Mouse (Mus musculus) forebrain, embryonic 16.5 days (tissue): ENCODE results near the gene E030018B13Rik. TPM values are rescaled to one million over a fixed set of nuclear protein-coding genes. Genes with fewer than 3 reads are reported as not detected.

Experiments
- ATAC-seq: fragments of 200-750 bp; cut with Nextera tagmentation; 2 replicates; pipeline ENCODE4 v1.8.0; 2017; ENCODE audit warnings: mild to moderate bottlenecking, moderate library complexity
- H3K27ac ChIP-seq: fragments of 300-500 bp; sonication (generic); 2 replicates; pipeline ENCODE4 v1.5.1; 2014; ENCODE audit warnings: low read length, control low read depth
- H3K27me3 ChIP-seq: fragments of 300-500 bp; sonication (generic); replicated peaks from 2 replicates; pipeline ENCODE4 v1.6.1; 2014; ENCODE audit warnings: low read length; ENCODE audit not compliant: control insufficient read depth, insufficient read depth
- H3K36me3 ChIP-seq: fragments of 300-500 bp; sonication (generic); 2 replicates; pipeline ENCODE4 v1.6.1; 2014; ENCODE audit not compliant: control insufficient read depth, insufficient read depth
- H3K4me1 ChIP-seq: fragments of 300-500 bp; sonication (generic); replicated peaks from 2 replicates; pipeline ENCODE4 v1.6.1; 2014; ENCODE audit warnings: low read length; ENCODE audit not compliant: control insufficient read depth, insufficient read depth
- H3K4me2 ChIP-seq: fragments of 300-500 bp; sonication (generic); 2 replicates; pipeline ENCODE4 v1.6.1; 2014; ENCODE audit warnings: mild to moderate bottlenecking, low read length, control low read depth
- H3K4me3 ChIP-seq: fragments of 300-500 bp; sonication (generic); replicated peaks from 2 replicates; pipeline ENCODE4 v1.5.1; 2014; ENCODE audit warnings: mild to moderate bottlenecking, low read length, control low read depth
- H3K9ac ChIP-seq: fragments of 300-500 bp; sonication (generic); replicated peaks from 2 replicates; pipeline ENCODE4 v1.6.1; 2014; ENCODE audit warnings: low read depth, low read length, control low read depth
- H3K9me3 ChIP-seq: fragments of 300-500 bp; sonication (generic); 2 replicates; pipeline ENCODE4 v1.6.1; 2016; ENCODE audit warnings: low read length; ENCODE audit not compliant: control insufficient read depth
- WGBS: fragments of 180-500 bp; shearing (Covaris S2); extraction: QIAGEN DNeasy Blood & Tissue Kit; methylation state at CpG from one replicate; pipeline ENCODE4 v1.1.7; 2014; 5-methylcytosine and 5-hydroxymethylcytosine counted together
- polyA plus RNA-seq: library from polyadenylated mRNA; unstranded; fragments of >200 nt; fragmentation: Nextera tagmentation; extraction: Ambion mirVana; gene quantifications from 2 replicates; pipeline ENCODE4 v1.2.1, GENCODE M21; 2015

The E030018B13Rik gene
- polyA plus RNA-seq, 1 experiment from 2014 or later = 0.35 TPM

DNA sequence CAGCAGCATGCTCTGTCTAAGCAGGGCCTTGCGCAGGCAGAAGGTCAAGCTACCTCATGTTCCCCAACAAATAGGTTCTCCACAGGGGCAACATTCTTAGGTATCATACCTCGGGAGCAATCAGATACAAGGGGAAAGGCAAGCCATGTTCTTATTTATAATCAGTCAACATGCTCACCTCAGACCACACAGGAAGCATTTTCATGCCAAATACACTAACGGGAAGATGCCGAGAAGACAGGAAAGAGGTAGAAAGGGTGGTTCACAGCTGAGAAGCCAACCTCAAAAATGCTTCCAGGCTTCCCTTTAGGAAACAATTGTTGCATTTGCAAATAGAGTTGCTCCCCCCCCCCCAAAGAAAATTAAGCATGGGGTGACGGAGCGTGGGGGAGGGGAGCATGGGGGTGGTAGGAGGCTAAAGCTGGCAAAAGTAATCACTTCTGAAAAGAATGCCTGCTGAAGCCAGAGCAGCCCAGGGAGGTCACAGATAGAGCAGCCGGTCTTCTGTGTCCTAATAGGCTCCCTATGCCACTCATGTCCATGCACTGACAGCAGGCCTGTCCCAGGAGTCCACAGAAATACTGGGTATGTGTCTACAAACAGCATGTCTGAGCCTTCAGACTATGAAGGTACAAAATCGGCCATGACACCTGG is 5.4 kb downstream of the E030018B13Rik start:
- Histone ChIP-seq H3K4me3 (no peak overlapping the region), H3K27ac (no peak overlapping the region), H3K9ac (no peak overlapping the region), H3K9me3 (no peaks in the 10 kb centered on the region), H3K4me1 (peaks cover 51% of the 10 kb centered on the region), H3K27me3 (no peaks in the 10 kb centered on the region), H3K4me2 (no peak overlapping the region), H3K36me3 (no peaks in the 10 kb centered on the region)
- no peak for ATAC-seq
- 63% methylated on average over 8 of the region's 8 CpGs for WGBS

DNA sequence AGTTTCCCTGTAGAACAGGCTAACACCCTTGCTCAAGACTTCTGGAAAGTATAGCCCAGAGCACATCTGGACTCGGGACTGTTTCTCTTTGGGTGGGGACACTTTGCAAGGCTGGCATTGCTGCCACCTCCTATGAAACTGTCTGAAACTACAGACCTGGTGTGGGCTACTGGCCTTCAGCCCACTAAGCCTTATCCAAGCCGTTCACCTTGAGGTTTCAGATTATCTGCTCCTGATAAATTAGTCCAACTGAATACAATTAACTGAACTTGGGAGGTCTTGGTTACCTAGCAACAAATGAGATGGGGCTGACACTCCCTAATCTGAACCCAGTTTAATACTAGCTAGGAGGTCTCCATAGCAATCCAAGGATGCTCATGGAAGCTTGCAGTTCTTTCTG is 5.9 kb downstream of the E030018B13Rik start:
- no peaks in the 10 kb centered on the region for H3K36me3 ChIP-seq
- peaks cover 51% of the 10 kb centered on the region for H3K4me1 ChIP-seq
- H3K27ac ChIP-seq = no peak overlapping the region
- no peak overlapping the region for H3K9ac ChIP-seq
- 53% methylated on average over 2 of the region's 2 CpGs for WGBS
- no peak overlapping the region for H3K4me2 ChIP-seq
- H3K4me3 ChIP-seq = no peak overlapping the region
- ATAC-seq = no peak
- no peaks in the 10 kb centered on the region for H3K9me3 ChIP-seq
- H3K27me3 ChIP-seq = no peaks in the 10 kb centered on the region

DNA sequence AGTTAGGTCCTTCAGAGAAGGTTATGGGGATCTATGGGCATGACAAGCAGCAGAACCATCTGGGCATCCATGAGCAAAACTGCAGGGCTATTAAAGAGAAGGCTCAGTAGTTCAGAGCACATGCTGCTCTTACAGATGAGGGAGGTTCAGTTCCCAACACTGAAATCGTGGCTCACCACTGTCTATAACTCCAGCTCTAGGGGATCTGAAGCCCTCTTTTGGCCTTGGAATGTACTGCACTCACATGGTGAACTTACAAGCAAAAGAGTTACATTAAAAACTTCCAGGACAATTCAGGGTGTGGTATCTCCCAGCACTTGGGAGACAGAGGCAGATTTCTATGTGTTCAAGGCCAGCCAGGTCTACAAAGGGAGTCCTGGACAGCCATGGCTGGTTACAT is 6.3 kb downstream of the E030018B13Rik start:
- Histone ChIP-seq H3K4me1 (peaks cover 48% of the 10 kb centered on the region), H3K9me3 (no peaks in the 10 kb centered on the region)

DNA sequence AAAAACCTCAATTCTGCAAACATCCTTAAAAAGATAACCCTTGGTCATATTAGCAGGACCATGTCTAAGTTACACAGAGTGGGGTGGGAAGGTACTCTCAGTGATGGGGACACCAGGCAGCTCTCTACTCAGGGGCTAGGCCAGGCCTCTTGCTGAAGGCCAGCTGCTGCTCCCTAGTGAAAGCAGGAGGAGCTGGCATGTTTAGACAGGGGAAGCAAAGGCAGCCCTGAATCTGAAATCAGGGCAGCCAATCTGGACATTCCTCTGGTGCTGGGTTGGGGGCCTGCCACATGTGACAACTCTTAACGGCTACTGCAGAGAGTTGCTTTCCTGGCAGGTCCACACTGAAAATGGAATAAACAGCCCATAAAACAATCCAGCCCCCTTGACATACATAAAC is 7.5 kb downstream of the E030018B13Rik start:
- Histone ChIP-seq H3K4me2 (no peak overlapping the region), H3K27ac (no peak overlapping the region; the same call in 1 of the 2 replicates), H3K9me3 (no peaks in the 10 kb centered on the region), H3K27me3 (no peaks in the 10 kb centered on the region), H3K4me1 (peaks cover 40% of the 10 kb centered on the region), H3K4me3 (no peak overlapping the region), H3K9ac (no peak overlapping the region), H3K36me3 (no peaks in the 10 kb centered on the region)
- WGBS = 11% methylated on average over 1 of the region's 1 CpGs
- ATAC-seq = no peak

More for the DNA sequence above, 6.3 kb downstream of the E030018B13Rik start:
- Histone ChIP-seq H3K4me2 (no peak overlapping the region), H3K27ac (no peak overlapping the region), H3K9ac (no peak overlapping the region), H3K4me3 (no peak overlapping the region), H3K27me3 (no peaks in the 10 kb centered on the region), H3K36me3 (no peaks in the 10 kb centered on the region)
- 92% methylated on average over 1 of the region's 1 CpGs for WGBS
- no peak for ATAC-seq

DNA sequence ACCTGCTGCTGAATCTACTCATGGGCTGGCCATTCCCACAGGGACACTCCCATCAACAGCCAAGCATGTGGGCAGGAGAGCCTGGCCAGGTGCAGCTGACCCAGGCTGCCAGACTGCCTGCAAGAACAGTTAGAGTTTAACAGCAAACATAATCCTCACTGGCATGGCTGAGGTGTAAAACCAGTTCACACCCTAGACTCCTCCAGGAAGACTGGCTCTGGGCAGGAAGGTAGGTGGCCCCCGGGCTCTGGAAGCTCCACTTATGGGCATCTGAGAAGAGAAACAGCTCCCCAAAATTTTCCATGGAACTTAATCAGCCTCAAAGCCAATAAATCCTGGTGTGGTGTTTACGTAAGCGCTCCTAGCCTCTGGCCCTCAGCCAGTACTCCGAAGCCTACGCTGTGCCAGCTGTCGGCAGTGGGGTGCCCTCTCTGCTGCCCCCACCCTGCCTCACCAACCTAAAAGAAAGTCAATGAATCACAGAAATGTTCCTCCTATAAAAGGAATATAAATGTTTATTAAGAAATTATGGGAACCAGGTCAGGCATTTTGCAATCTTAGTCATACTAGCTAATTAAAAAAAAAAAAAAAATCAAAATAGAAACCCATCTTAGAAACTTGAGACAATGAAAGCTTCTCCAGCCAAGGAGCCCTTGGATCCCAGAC is 8.2 kb downstream of the E030018B13Rik start:
- no peaks in the 10 kb centered on the region for H3K9me3 ChIP-seq
- H3K9ac ChIP-seq = no peak overlapping the region
- no peak overlapping the region for H3K4me2 ChIP-seq
- WGBS = 18% methylated on average over 6 of the region's 6 CpGs
- H3K27me3 ChIP-seq = no peaks in the 10 kb centered on the region
- ATAC-seq = peak; percentile 43; the same call in 1 of the 2 replicates
- peak overlapping the region; percentile 39 for H3K27ac ChIP-seq
- H3K36me3 ChIP-seq = no peaks in the 10 kb centered on the region
- no peak overlapping the region for H3K4me3 ChIP-seq
- peaks cover 42% of the 10 kb centered on the region for H3K4me1 ChIP-seq

DNA sequence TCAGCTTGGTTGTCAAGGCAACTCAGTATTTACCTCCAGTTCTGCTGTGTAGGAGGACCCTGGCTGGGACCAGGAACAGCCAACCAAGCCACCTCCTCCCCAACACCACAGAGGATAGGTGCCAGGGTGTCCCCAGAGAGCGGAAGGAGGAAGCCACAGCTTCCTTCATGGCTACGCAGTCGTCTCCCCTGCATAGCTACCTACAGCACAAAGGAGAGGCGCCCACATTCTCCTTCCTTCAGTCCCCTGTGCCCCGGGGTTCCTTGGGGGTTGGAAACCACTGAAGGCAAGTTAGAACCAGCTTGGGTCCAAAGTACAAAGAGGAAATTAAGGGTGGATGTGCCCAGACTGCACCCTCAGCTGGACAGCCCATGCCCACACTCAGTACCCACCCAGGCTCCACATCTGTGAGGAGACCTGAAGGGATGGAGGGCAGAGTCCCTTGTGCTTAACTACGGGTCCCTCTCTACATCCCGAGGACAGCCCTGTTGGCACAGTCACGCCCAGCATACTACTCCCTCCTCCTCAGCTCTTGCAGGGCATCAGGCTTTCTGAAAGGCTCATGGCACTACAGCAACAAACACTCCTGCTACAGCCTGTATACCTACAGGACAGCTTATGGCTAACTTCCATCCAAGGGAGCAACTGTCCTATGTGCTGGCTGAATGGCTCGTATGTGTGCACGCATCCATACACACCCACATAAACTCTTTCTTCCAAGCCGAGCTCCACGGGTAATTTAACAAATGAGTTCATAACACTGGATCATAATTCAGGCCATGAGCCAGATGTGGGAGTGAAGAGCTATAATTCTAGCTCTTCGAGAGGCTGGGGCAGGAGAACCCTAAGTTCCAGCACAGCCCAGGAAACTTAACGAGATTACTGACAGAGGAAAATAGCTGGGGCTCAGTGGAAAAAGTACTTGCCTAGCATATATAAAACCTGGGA is 9.0 kb downstream of the E030018B13Rik start:
- whole genome bisulfite sequencing = 60% methylated on average over 14 of the region's 14 CpGs
- H3K27ac ChIP-seq = peak overlapping the region; percentile 39

DNA sequence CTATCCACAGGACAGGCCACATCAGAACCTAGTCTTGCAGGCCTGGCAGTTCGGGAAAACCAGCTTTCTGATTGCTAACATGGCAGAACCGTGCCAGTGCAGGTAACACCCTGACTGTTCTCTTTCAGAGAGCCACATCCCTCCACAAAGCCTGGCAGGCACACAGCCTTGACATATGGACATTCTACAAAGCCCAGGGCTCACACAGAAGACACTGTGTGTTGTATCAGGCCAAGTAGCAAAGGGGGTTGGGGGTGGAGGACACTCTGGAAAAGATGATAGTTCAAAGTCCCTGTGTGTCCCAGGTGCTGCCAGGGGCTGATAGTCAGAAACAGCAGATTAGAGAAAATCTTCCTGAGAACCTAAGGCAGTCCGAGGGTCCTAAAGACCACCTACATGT is 9.8 kb downstream of the E030018B13Rik start:
- no peaks in the 10 kb centered on the region for H3K9me3 ChIP-seq
- H3K4me1 ChIP-seq = peaks cover 42% of the 10 kb centered on the region
- no peak overlapping the region for H3K4me3 ChIP-seq
- H3K27ac ChIP-seq = no peak overlapping the region
- no peak for ATAC-seq
- no peak overlapping the region for H3K4me2 ChIP-seq
- no peaks in the 10 kb centered on the region for H3K36me3 ChIP-seq
- H3K27me3 ChIP-seq = no peaks in the 10 kb centered on the region
- 62% methylated on average over 3 of the region's 3 CpGs for WGBS
- H3K9ac ChIP-seq = no peak overlapping the region

More for the DNA sequence above, 9.0 kb downstream of the E030018B13Rik start:
- no peaks in the 10 kb centered on the region for H3K9me3 ChIP-seq
- H3K36me3 ChIP-seq = no peaks in the 10 kb centered on the region
- peak; percentile 38 for ATAC-seq
- no peak overlapping the region for H3K4me2 ChIP-seq
- no peak overlapping the region for H3K9ac ChIP-seq
- no peak overlapping the region for H3K4me3 ChIP-seq
- no peaks in the 10 kb centered on the region for H3K27me3 ChIP-seq
- peaks cover 42% of the 10 kb centered on the region for H3K4me1 ChIP-seq

DNA sequence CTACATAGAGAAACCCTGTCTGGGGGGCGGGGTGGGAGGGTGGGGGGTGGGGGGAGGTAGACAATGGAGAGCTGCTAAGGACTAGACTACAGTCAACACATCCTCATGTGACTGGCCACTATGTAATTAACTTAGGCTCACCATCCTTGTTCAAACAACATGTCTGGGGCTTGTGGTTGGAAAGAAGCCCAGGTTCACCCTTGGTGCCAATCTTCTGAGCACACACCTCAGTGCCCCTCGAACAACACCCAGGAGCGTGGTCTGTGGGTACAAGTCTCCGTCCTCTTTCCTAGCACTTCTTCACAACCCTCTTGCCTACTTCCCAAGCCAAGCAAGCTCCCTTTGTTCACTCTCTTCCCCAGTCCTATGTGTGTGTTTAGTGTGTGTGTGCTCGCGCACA is 10.5 kb downstream of the E030018B13Rik start:
- Histone ChIP-seq H3K27ac (no peak overlapping the region), H3K27me3 (no peaks in the 10 kb centered on the region), H3K9ac (no peak overlapping the region), H3K4me2 (no peak overlapping the region), H3K36me3 (no peaks in the 10 kb centered on the region), H3K4me1 (peaks cover 38% of the 10 kb centered on the region), H3K9me3 (no peaks in the 10 kb centered on the region), H3K4me3 (no peak overlapping the region)
- 84% methylated on average over 6 of the region's 6 CpGs for WGBS
- no peak for ATAC-seq

DNA sequence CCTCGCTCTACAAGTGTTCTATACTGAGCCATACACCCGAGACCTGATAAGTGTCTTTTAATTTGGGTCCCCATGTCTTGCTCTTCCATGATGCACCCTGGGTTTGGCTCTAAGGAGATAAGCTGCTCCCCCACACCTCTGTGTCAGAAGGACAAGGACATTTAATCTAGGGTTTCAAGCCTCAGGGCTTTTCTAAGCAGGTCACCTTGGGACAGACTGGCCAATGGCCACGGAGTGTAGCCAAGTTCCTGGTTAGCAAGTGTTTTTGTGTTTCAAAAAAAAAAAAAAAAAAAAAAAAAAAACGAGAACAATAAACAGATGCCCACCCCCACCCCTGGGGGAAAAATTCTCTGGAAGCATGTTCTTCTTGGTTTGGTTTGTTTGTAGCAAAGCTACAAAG is 12.4 kb downstream of the E030018B13Rik start:
- Histone ChIP-seq H3K4me3 (no peak overlapping the region), H3K27me3 (no peaks in the 10 kb centered on the region), H3K9me3 (no peaks in the 10 kb centered on the region), H3K4me1 (peaks cover 39% of the 10 kb centered on the region), H3K36me3 (no peaks in the 10 kb centered on the region), H3K27ac (no peak overlapping the region), H3K4me2 (no peak overlapping the region), H3K9ac (no peak overlapping the region)
- no peak for ATAC-seq
- WGBS = 89% methylated on average over 4 of the region's 4 CpGs
